Mouse (Mus musculus) erythroblast, embryonic 14.5 days (primary cell): ENCODE data around the gene Ndufa7. TPM values are rescaled to one million over a fixed set of nuclear protein-coding genes. Genes with fewer than 3 reads are reported as not detected.
A peak's percentile ranks its signal among the peaks of the same experiment; 100 is the strongest.

Experiments used
- H3K27me3 ChIP-seq: 2 replicates; pipeline ENCODE4 v1.6.1; 2012; ENCODE audit warnings: inconsistent platforms; ENCODE audit not compliant: control insufficient read depth
- H3K36me3 ChIP-seq: 2 replicates; pipeline ENCODE4 v1.6.1; 2012; ENCODE audit warnings: mild to moderate bottlenecking, inconsistent platforms; ENCODE audit not compliant: control insufficient read depth
- H3K4me1 ChIP-seq: 2 replicates; pipeline ENCODE4 v1.6.1; 2012; ENCODE audit warnings: inconsistent platforms; ENCODE audit not compliant: control insufficient read depth
- H3K4me3 ChIP-seq: replicated peaks from 2 replicates; pipeline ENCODE3; 2012; ENCODE audit warnings: moderate library complexity, mild to moderate bottlenecking, inconsistent platforms
- H3K9me3 ChIP-seq: 2 replicates; pipeline ENCODE4 v1.6.1; 2012; ENCODE audit warnings: low read length, inconsistent platforms, mixed read lengths; ENCODE audit not compliant: control insufficient read depth
- GATA1 ChIP-seq: IDR thresholded peaks from 2 replicates; pipeline ENCODE4 v1.6.1; 2012; ENCODE audit warnings: low read length, inconsistent platforms, mixed read lengths
- TAL1 ChIP-seq: IDR thresholded peaks from 3 replicates; pipeline ENCODE4 v1.6.1; 2012; ENCODE audit warnings: low read length, inconsistent platforms, mixed read lengths
- polyA plus RNA-seq: library from polyadenylated mRNA; stranded (reverse); fragments of >175 nt; gene quantifications from 2 replicates; pipeline ENCODE4 v1.2.3, GENCODE M21; 2012

The Ndufa7 gene
- polyA plus RNA-seq, 1 experiment: 125 TPM

DNA sequence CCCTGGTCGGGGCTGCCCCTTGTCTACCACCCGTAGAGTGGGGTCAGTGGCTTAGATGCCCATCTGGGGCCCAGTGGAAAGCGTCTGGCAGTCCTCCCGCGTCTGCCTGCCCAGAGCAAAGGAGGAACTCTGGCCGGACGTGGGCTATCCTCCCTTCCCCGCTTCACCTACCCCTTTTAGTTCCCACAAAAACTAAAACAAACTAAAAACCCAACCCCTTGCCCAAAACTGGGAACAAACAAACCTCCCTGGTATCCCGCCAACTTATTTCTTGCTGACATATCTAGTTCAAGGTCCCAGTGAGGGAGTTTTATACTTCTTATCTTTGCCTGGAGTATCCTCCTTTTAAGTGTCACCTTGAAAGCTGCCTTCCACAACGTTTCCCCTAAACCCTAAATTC, 16.2 kb upstream of the Ndufa7 start:
- Histone ChIP-seq H3K27me3 (peaks cover 39% of the 10 kb centered on the region), H3K9me3 (no peaks in the 10 kb centered on the region), H3K4me1 (peaks cover 23% of the 10 kb centered on the region), H3K4me3 (no peak overlapping the region), H3K36me3 (no peaks in the 10 kb centered on the region)
- TF ChIP-seq TAL1 (no peak), GATA1 (no peak)

DNA sequence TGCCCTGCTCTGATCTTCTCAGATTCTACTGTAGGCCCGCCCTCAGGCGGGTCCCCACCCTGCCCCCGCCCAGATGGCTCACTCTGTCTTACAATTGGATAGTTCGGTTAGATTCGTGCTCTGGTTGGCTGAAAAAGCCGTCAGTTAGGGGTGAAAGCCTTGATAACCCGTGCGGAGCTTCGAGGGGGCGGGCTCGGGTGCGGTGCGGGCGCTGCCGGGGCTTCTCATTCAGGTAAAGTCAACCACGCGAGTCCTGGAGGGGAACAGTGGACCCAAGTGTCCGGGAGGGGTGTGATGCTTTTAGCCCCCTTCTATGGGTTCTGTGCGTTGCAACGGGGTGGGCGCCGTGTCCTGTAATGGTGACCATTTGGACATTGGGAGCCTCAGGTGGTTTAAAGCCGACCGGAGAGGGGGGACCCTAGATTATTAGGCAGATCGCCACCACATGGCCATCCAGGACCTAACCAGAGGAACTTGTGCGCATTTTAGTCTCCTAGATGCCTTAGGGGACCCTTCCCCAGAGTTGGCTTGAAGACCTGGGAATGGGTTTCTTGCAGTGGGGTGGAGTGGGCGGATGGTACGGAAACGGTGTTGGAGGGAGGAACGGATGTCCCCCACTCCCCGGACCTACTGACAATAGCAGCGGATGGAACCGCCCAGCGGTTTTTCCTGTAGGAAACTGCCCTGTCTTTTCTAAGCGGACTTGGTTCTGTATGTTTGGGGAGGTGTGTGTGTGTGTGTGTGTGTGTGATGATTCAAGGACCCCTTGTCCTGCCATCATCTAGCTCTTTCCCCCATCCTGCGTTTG, 13.8 kb upstream of the Ndufa7 start, which contains the start of gene Kank3:
TSS of gene Kank3 (plus strand) at position 186 of the 808 bp plus-strand sequence.
- no peaks in the 10 kb centered on the region for H3K9me3 ChIP-seq
- H3K4me1 ChIP-seq: peaks cover 15% of the 10 kb centered on the region
- no peaks in the 10 kb centered on the region for H3K36me3 ChIP-seq
- no peak for TF ChIP-seq GATA1
- TF ChIP-seq TAL1: no peak
- peak within 1 kb of the TSS; percentile 61 for H3K4me3 ChIP-seq
- peaks cover 47% of the 10 kb centered on the region for H3K27me3 ChIP-seq

DNA sequence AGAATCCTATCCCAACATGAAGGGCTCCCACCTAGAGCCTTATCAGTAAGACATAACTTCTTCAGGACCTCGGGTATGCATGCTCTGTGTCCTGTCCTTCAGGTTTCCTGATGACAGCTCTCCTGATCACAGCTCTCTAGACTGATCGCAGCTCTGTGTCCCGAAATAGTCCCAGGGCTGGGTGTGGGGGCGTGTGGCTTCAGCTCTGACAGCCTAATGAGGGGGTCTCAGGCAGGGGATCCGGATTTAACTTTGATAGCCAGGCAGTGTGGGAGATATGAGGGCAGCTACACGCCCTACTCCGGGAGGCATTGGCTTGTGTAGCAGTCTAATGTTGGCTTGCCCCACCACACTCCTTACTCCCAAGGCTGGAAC, 13.2 kb upstream of the Ndufa7 start:
- no peaks in the 10 kb centered on the region for H3K36me3 ChIP-seq
- H3K4me3 ChIP-seq: no peak overlapping the region
- no peaks in the 10 kb centered on the region for H3K9me3 ChIP-seq
- peaks cover 15% of the 10 kb centered on the region for H3K4me1 ChIP-seq
- peaks cover 47% of the 10 kb centered on the region for H3K27me3 ChIP-seq
- no peak for TF ChIP-seq GATA1
- TF ChIP-seq TAL1: no peak

- no peak overlapping the region for H3K4me3 ChIP-seq
- no peaks in the 10 kb centered on the region for H3K9me3 ChIP-seq
These were observed 11.9 kb upstream of the Ndufa7 start for GRCm38 (mm10) chr17:33812475-33812874.

GRCm38 (mm10) chr17:33812990-33813389, 11.4 kb upstream of the Ndufa7 start:
- Histone ChIP-seq H3K36me3 (peaks cover 1% of the 10 kb centered on the region), H3K4me3 (no peak overlapping the region), H3K9me3 (no peaks in the 10 kb centered on the region), H3K27me3 (peaks cover 47% of the 10 kb centered on the region), H3K4me1 (peaks cover 30% of the 10 kb centered on the region)
- TF ChIP-seq TAL1 (no peak), GATA1 (no peak)

More at GRCm38 (mm10) chr17:33812475-33812874, 11.9 kb upstream of the Ndufa7 start:
- Histone ChIP-seq H3K36me3 (no peaks in the 10 kb centered on the region), H3K27me3 (peaks cover 47% of the 10 kb centered on the region), H3K4me1 (peaks cover 25% of the 10 kb centered on the region)
- TF ChIP-seq TAL1 (no peak), GATA1 (no peak)

DNA sequence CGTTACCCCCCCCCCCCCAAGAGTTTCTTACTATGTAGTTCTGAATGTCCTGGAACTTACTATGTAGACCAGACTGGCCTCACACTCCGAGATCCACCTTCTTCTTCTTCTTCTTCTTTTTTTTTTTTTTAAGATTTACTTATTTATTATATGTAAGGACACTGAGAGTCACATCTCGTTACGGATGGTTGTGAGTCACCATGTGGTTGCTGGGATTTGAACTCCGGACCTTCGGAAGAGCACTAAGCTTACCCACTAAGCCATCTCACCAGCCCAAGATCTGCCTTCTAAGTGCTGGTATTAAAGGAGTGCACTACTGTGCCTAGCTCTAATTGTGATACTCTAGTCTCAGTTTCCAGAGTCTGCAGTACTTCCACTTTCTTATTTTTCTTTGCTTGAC, 9.0 kb upstream of the Ndufa7 start:
- Histone ChIP-seq H3K36me3 (peaks cover 25% of the 10 kb centered on the region), H3K4me1 (peaks cover 38% of the 10 kb centered on the region), H3K4me3 (no peak overlapping the region), H3K9me3 (no peaks in the 10 kb centered on the region), H3K27me3 (peaks cover 31% of the 10 kb centered on the region)
- TF ChIP-seq TAL1: no peak
- TF ChIP-seq GATA1: no peak

GRCm38 (mm10) chr17:33816612-33817011, 7.8 kb upstream of the Ndufa7 start:
- no peaks in the 10 kb centered on the region for H3K9me3 ChIP-seq
- peak overlapping the region; percentile 83 for H3K4me3 ChIP-seq
- TF ChIP-seq TAL1: no peak
- no peak for TF ChIP-seq GATA1
- H3K36me3 ChIP-seq: peaks cover 37% of the 10 kb centered on the region
- peaks cover 30% of the 10 kb centered on the region for H3K4me1 ChIP-seq
- H3K27me3 ChIP-seq: peaks cover 19% of the 10 kb centered on the region

DNA sequence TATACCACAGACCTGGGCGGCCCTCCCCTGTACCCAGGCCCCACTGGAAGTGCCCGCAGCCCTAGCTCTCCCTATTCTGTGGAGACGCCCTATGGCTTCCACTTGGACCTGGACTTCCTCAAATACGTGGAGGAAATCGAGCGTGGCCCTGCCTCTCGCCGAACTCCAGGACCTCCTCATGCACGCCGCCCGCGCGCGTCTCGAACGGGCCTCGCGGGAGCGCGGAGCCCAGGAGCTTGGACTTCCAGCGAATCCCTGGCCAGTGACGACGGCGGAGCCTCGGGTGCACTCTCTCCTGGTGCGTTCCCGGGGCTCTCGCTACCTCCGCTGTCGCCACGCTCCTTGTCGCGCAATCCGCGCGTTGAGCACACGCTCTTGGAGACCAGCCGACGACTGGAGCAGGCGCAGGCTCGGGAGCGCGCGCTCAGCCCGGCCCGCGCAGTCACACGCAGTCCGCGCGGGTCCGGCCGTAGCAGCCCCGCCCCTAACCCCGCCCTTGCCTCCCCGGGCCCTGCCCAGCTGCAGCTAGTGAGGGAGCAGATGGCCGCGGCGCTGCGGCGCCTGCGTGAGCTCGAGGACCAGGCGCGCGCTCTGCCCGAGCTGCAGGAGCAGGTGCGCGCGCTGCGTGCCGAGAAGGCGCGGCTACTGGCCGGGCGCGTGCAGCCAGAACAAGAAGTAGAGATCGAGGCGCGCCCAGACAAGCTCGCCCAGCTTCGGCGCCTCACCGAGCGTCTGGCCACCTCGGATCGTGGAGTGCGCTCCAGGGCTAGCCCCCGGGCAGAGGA, 7.0 kb upstream of the Ndufa7 start:
- Histone ChIP-seq H3K4me3 (peak overlapping the region; percentile 83), H3K27me3 (peaks cover 16% of the 10 kb centered on the region), H3K36me3 (peaks cover 45% of the 10 kb centered on the region), H3K9me3 (no peaks in the 10 kb centered on the region), H3K4me1 (peaks cover 38% of the 10 kb centered on the region)
- TF ChIP-seq GATA1: no peak
- no peak for TF ChIP-seq TAL1
